Comparison of ENCODE assay signal across 9 mouse cellular contexts in the genomic region with DNA sequence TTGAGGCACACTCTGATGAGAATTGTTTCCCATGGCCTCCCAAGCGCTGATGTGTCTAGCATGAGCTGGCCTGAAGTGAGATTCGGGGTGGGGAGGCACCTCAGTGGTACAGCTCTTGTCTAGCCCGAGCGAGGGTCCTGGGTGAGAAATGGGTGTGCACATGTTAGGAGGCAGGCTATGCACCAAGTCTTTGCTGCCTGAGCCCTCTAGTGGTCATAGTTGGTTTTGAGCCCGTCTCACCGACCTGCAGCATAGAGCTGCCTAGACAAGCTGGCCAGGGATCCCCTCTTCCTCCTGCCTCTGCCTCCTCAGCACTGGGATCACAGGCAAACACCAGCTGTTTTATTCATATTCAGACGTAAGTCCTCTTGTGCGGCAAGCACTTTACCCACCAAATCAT. TPM values are rescaled to one million over a fixed set of nuclear protein-coding genes. Genes with fewer than 3 reads are reported as not detected.
DNase-seq lines count a peak whose midpoint lies in the region; ATAC-seq and TF ChIP-seq lines count a peak whose summit lies in the region.
"Had no signal": no experiment of that assay in that cellular context is flagged by ENCODE, and none has a peak within 500 bp of the region (broad histone marks: within the 10 kb centered on the region; RNA-seq: fewer than 3 reads in every experiment).

No protein-coding gene starts in this region.

- TF ChIP-seq CTCF in G1E (IDR thresholded peaks at IDR 0.05; ENCODE audit: low read depth, low read length), result peak; percentile 92
- peak; percentile 87 for TF ChIP-seq CTCF in forebrain, postnatal 0 days (IDR thresholded peaks at IDR 0.05; ENCODE audit: low read depth)
- peak; percentile 92 for TF ChIP-seq CTCF in lung, postnatal 0 days (IDR thresholded peaks at IDR 0.05)

- H3K27ac ChIP-seq in forebrain, postnatal 0 days (ENCODE audit: low read depth, low read length), result no peak overlapping the region
- no peak overlapping the region for H3K27ac ChIP-seq in hindbrain, embryonic 13.5 days
- H3K27ac ChIP-seq in lung, postnatal 0 days (ENCODE audit: low read length), result no peak overlapping the region

- DNase-seq in G1E (ENCODE audit: low spot score), result no peak
- DNase-seq in cerebellum, adult 11 months, result peak; percentile 69
- peak; percentile 79 for DNase-seq in forebrain, postnatal 0 days
- peak; percentile 81 to 83 for DNase-seq in layer of hippocampus, postnatal 10 days (ENCODE audit: low spot score in 2 of 2)
- peak; percentile 78 for DNase-seq in lung, postnatal 0 days (ENCODE audit: low spot score)
- DNase-seq in retina, embryonic 14.5 days (ENCODE audit: low spot score), result peak; percentile 87
- DNase-seq in thymus, postnatal 25 days, result peak; percentile 80

- H3K4me2 ChIP-seq in forebrain, postnatal 0 days (ENCODE audit: low read depth), result no peak overlapping the region
- H3K4me2 ChIP-seq in hindbrain, embryonic 13.5 days, result no peak overlapping the region
- H3K4me2 ChIP-seq in lung, postnatal 0 days (replicated peaks; ENCODE audit: low read depth, low read length), result no peak overlapping the region

- ATAC-seq in G1E (ENCODE audit: extremely low read depth, insufficient number of reproducible peaks, low FRiP score, poor library complexity, severe bottlenecking), result peak; percentile 69
- peak; percentile 83 for ATAC-seq in forebrain, postnatal 0 days
- ATAC-seq in hindbrain, embryonic 13.5 days (ENCODE audit: low FRiP score), result peak; percentile 57
- ATAC-seq in lung, postnatal 0 days, result peak; percentile 67

- peaks cover 67% of the 10 kb centered on the region for H3K36me3 ChIP-seq in G1E (replicated peaks)
- peaks cover 49% of the 10 kb centered on the region for H3K36me3 ChIP-seq in forebrain, postnatal 0 days (ENCODE audit: insufficient read depth)
- peaks cover 54% of the 10 kb centered on the region for H3K36me3 ChIP-seq in hindbrain, embryonic 13.5 days
- peaks cover 13% of the 10 kb centered on the region for H3K36me3 ChIP-seq in lung, postnatal 0 days (ENCODE audit: insufficient read depth, low read length)

- no peak overlapping the region for H3K9ac ChIP-seq in forebrain, postnatal 0 days
- H3K9ac ChIP-seq in hindbrain, embryonic 13.5 days, result no peak overlapping the region
- no peak overlapping the region for H3K9ac ChIP-seq in lung, postnatal 0 days (replicated peaks; ENCODE audit: low read depth)

- peak overlapping the region; percentile 22; the same call in 1 of the 2 replicates for H3K4me3 ChIP-seq in G1E (ENCODE audit: low read depth, low read length)
- no peak overlapping the region for H3K4me3 ChIP-seq in forebrain, postnatal 0 days (ENCODE audit: low read depth, low read length)
- no peak overlapping the region for H3K4me3 ChIP-seq in hindbrain, embryonic 13.5 days
- H3K4me3 ChIP-seq in lung, postnatal 0 days (ENCODE audit: low read depth, low read length), result no peak overlapping the region

- no peak for TF ChIP-seq EP300 in lung, postnatal 0 days (IDR thresholded peaks at IDR 0.05)

- peaks cover 69% of the 10 kb centered on the region for H3K4me1 ChIP-seq in G1E (ENCODE audit: insufficient read depth, low read depth, low read length)
- H3K4me1 ChIP-seq in forebrain, postnatal 0 days (ENCODE audit: insufficient read depth), result peaks cover 13% of the 10 kb centered on the region; the same call in 1 of the 2 replicates
- peaks cover 48% of the 10 kb centered on the region for H3K4me1 ChIP-seq in hindbrain, embryonic 13.5 days (replicated peaks)
- peaks cover 3% of the 10 kb centered on the region; the same call in 1 of the 2 replicates for H3K4me1 ChIP-seq in lung, postnatal 0 days (ENCODE audit: insufficient read depth, low read depth, low read length)

- WGBS in forebrain, postnatal 0 days, result 19% methylated on average over 8 of the region's 8 CpGs
- WGBS in hindbrain, embryonic 13.5 days, result 22% methylated on average over 8 of the region's 8 CpGs
- WGBS in lung, postnatal 0 days, result 18% methylated on average over 8 of the region's 8 CpGs

- no peaks in the 10 kb centered on the region for H3K27me3 ChIP-seq in G1E (ENCODE audit: insufficient read depth, low read length)
- no peaks in the 10 kb centered on the region for H3K27me3 ChIP-seq in forebrain, postnatal 0 days (ENCODE audit: insufficient read depth, low read length)
- no peaks in the 10 kb centered on the region for H3K27me3 ChIP-seq in hindbrain, embryonic 13.5 days
- H3K27me3 ChIP-seq in lung, postnatal 0 days (replicated peaks; ENCODE audit: insufficient read depth, low read length), result no peaks in the 10 kb centered on the region

- H3K9me3 ChIP-seq in G1E (replicated peaks), result no peaks in the 10 kb centered on the region
- no peaks in the 10 kb centered on the region for H3K9me3 ChIP-seq in forebrain, postnatal 0 days (ENCODE audit: low read length)
- H3K9me3 ChIP-seq in hindbrain, embryonic 13.5 days, result no peaks in the 10 kb centered on the region
- no peaks in the 10 kb centered on the region for H3K9me3 ChIP-seq in lung, postnatal 0 days (ENCODE audit: low read length)

RNA-seq across cellular contexts. Expression of gene Fem1a, which starts 7.4 kb away (rescaled TPM):
- 14.4 and 16.5 TPM in 2 replicates for total RNA-seq in G1E (2014; fragmentation: Nextera tagmentation)
- total RNA-seq in G1E (2017), result 17.8 and 18.9 TPM in 2 replicates
- 20.1 and 20.7 TPM in 2 replicates for polyA plus RNA-seq in G1E (2012)
- total RNA-seq in forebrain, postnatal 0 days (2014; rRNA removed), result 44.2 and 53.6 TPM in 2 replicates
- 15.4 and 17.2 TPM in 2 replicates for polyA plus RNA-seq in forebrain, postnatal 0 days (2015; fragmentation: Nextera tagmentation; extraction: Ambion mirVana)
- polyA plus RNA-seq in hindbrain, embryonic 13.5 days (2015; fragmentation: Nextera tagmentation; extraction: Ambion mirVana), result 18.9 and 20.1 TPM in 2 replicates
- 10 to 100 TPM; 45.3 to 46.5 TPM for total RNA-seq in layer of hippocampus, postnatal 10 days (2021)
- polyA plus RNA-seq in lung, postnatal 0 days (2015; fragmentation: Nextera tagmentation; extraction: Ambion mirVana), result 8.2 and 8.4 TPM in 2 replicates

RNA-seq across cellular contexts. Expression of gene Ticam1, which starts 12.6 kb away (rescaled TPM):
- 15.2 and 16.2 TPM in 2 replicates for total RNA-seq in G1E (2014; fragmentation: Nextera tagmentation)
- total RNA-seq in G1E (2017), result 4.9 and 5.7 TPM in 2 replicates
- 7.4 and 8.1 TPM in 2 replicates for polyA plus RNA-seq in G1E (2012)
- 1.9 and 2.5 TPM in 2 replicates for total RNA-seq in forebrain, postnatal 0 days (2014; rRNA removed)
- polyA plus RNA-seq in forebrain, postnatal 0 days (2015; fragmentation: Nextera tagmentation; extraction: Ambion mirVana), result 1.2 and 1.5 TPM in 2 replicates
- polyA plus RNA-seq in hindbrain, embryonic 13.5 days (2015; fragmentation: Nextera tagmentation; extraction: Ambion mirVana), result 1.3 and 1.4 TPM in 2 replicates
- 1 to 10 TPM; 5.2 to 5.9 TPM for total RNA-seq in layer of hippocampus, postnatal 10 days (2021)
- polyA plus RNA-seq in lung, postnatal 0 days (2015; fragmentation: Nextera tagmentation; extraction: Ambion mirVana), result 3.5 and 4.1 TPM in 2 replicates

RNA-seq across cellular contexts. Expression of gene Plin3, which starts 28.7 kb away (rescaled TPM):
- 8.1 and 12.3 TPM in 2 replicates for total RNA-seq in G1E (2014; fragmentation: Nextera tagmentation)
- total RNA-seq in G1E (2017), result 55.9 and 64.1 TPM in 2 replicates
- 12.2 and 12.7 TPM in 2 replicates for polyA plus RNA-seq in G1E (2012)
- total RNA-seq in forebrain, postnatal 0 days (2014; rRNA removed), result 8.1 and 8.5 TPM in 2 replicates
- 12.4 and 13.9 TPM in 2 replicates for polyA plus RNA-seq in forebrain, postnatal 0 days (2015; fragmentation: Nextera tagmentation; extraction: Ambion mirVana)
- 20.0 and 23.5 TPM in 2 replicates for polyA plus RNA-seq in hindbrain, embryonic 13.5 days (2015; fragmentation: Nextera tagmentation; extraction: Ambion mirVana)
- 1 to 10 TPM; 5.7 to 7.3 TPM for total RNA-seq in layer of hippocampus, postnatal 10 days (2021)
- polyA plus RNA-seq in lung, postnatal 0 days (2015; fragmentation: Nextera tagmentation; extraction: Ambion mirVana), result 95.3 and 99.3 TPM in 2 replicates

RNA-seq across cellular contexts. Expression of gene Arrdc5, which starts 36.1 kb away (rescaled TPM):
- total RNA-seq in G1E (2014; fragmentation: Nextera tagmentation) (not detected in 2 replicates), G1E (2017) (not detected in 2 replicates)
- not detected in 2 replicates for polyA plus RNA-seq in G1E (2012)
- total RNA-seq in forebrain, postnatal 0 days (2014; rRNA removed), result not detected in 2 replicates
- not detected in 2 replicates for polyA plus RNA-seq in forebrain, postnatal 0 days (2015; fragmentation: Nextera tagmentation; extraction: Ambion mirVana)
- polyA plus RNA-seq in hindbrain, embryonic 13.5 days (2015; fragmentation: Nextera tagmentation; extraction: Ambion mirVana), result not detected in 2 replicates
- not detected for total RNA-seq in layer of hippocampus, postnatal 10 days (2021)
- not detected in 2 replicates for polyA plus RNA-seq in lung, postnatal 0 days (2015; fragmentation: Nextera tagmentation; extraction: Ambion mirVana)
- polyA plus RNA-seq: heart, embryonic 14.5 days had no signal

RNA-seq across cellular contexts. Expression of gene Uhrf1, which starts 39.1 kb away (rescaled TPM):
- total RNA-seq in G1E (2014; fragmentation: Nextera tagmentation) (108 and 118 TPM in 2 replicates), G1E (2017) (173 and 186 TPM in 2 replicates)
- polyA plus RNA-seq in G1E (2012), result 193 and 196 TPM in 2 replicates
- 7.4 and 11.6 TPM in 2 replicates for total RNA-seq in forebrain, postnatal 0 days (2014; rRNA removed)
- polyA plus RNA-seq in forebrain, postnatal 0 days (2015; fragmentation: Nextera tagmentation; extraction: Ambion mirVana), result 8.9 and 9.9 TPM in 2 replicates
- 27.1 and 29.6 TPM in 2 replicates for polyA plus RNA-seq in hindbrain, embryonic 13.5 days (2015; fragmentation: Nextera tagmentation; extraction: Ambion mirVana)
- total RNA-seq in layer of hippocampus, postnatal 10 days (2021), result 1 to 10 TPM; 5.9 to 6.3 TPM
- 7.0 and 8.4 TPM in 2 replicates for polyA plus RNA-seq in lung, postnatal 0 days (2015; fragmentation: Nextera tagmentation; extraction: Ambion mirVana)
